Mouse (Mus musculus): ENCODE results near the gene Ripk1.

Ripk1 gene

GRCm38 (mm10) chr13:34078500-34079280, 76.5 kb downstream of the Ripk1 start:
- DNase-seq, result no peak

- DNase-seq, result no peak
Observed at GRCm38 (mm10) chr13:34079801-34080200, 77.6 kb downstream of the Ripk1 start.

- DNase-seq, result no peak
Observed at GRCm38 (mm10) chr13:34081926-34082325, 79.8 kb downstream of the Ripk1 start.

- no peak for DNase-seq
Observed at GRCm38 (mm10) chr13:34084026-34084750, 82.0 kb downstream of the Ripk1 start.
